Mouse (Mus musculus) C2C12 (cell line): ENCODE measurements around the gene Rybp.

Experiments
- CTCF ChIP-seq: IDR thresholded peaks from one replicate; pipeline ENCODE4 v1.5.1; 2011; ENCODE audit not compliant: control insufficient read depth, insufficient read depth, insufficient read length
- MAX ChIP-seq: IDR thresholded peaks from one replicate; pipeline ENCODE4 v1.6.1; 2011; ENCODE audit warnings: mild to moderate bottlenecking, control low read depth
- MYOG ChIP-seq: IDR thresholded peaks from one replicate; pipeline ENCODE4 v1.6.1; 2011; ENCODE audit not compliant: control insufficient read depth, insufficient read length; ENCODE audit errors: extremely low read depth
- USF1 ChIP-seq: IDR thresholded peaks from one replicate; pipeline ENCODE4 v1.6.1; 2011; ENCODE audit warnings: low read depth, mild to moderate bottlenecking, control low read depth, moderate library complexity

DNA sequence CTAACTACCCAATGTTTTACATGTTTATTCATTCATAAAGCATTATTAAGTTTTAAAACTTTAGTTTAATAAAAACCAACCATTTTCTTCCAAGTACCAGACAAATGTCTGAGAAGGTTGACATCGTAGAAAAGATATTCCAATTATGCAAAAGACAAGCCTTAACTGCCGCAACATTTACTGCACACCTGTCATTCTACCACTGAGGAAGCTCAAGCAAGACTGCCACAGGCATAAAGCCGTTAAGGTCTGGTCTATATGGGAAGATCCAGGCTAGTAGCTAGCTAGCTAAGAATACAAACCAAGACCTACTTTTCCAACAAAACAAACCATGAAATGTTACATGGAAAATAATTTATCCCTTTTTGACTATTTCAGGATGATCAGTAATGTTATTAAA is 42.8 kb downstream of the Rybp start:
- no peak for TF ChIP-seq CTCF
- TF ChIP-seq MYOG: no peak
- TF ChIP-seq MAX: no peak
- no peak for TF ChIP-seq USF1
